Mouse (Mus musculus) bone marrow macrophage, adult 2 months (primary cell): ENCODE measurements around the gene Gm10639. TPM values are rescaled to one million over a fixed set of nuclear protein-coding genes. Genes with fewer than 3 reads are reported as not detected.
"Not testable (repeated sequence)": the region's sequence is repeated elsewhere in the genome, so short reads cannot be mapped to it uniquely, and the experiment has no call there.

ENCODE experiments used
- H3K27ac ChIP-seq: 2 replicates; pipeline ENCODE4 v1.5.1; 2012; ENCODE audit warnings: low read depth, low read length; ENCODE audit not compliant: insufficient read depth
- H3K4me1 ChIP-seq: 2 replicates; pipeline ENCODE4 v1.6.1; 2012; ENCODE audit warnings: low read length; ENCODE audit not compliant: control insufficient read depth, insufficient read depth
- H3K4me3 ChIP-seq: 2 replicates; pipeline ENCODE4 v1.5.1; 2012; ENCODE audit warnings: mild to moderate bottlenecking, low read length, moderate library complexity; ENCODE audit not compliant: insufficient read depth
- CTCF ChIP-seq: IDR thresholded peaks from 2 replicates; pipeline ENCODE4 v1.5.1; 2012; ENCODE audit warnings: low read depth, mild to moderate bottlenecking, low read length, moderate library complexity
- POLR2A ChIP-seq: IDR thresholded peaks from 2 replicates; pipeline ENCODE4 v1.6.1; 2012; ENCODE audit warnings: mild to moderate bottlenecking, low read depth, low read length, borderline replicate concordance
- polyA plus RNA-seq: library from polyadenylated mRNA; stranded (reverse); fragments of >200 nt; gene quantifications from 2 replicates; pipeline ENCODE4 v1.2.4, GENCODE M21; 2012; ENCODE audit not compliant: missing spikeins, insufficient read depth, insufficient read length

Gene Gm10639
- polyA plus RNA-seq, result not detected in 2 replicates

DNA sequence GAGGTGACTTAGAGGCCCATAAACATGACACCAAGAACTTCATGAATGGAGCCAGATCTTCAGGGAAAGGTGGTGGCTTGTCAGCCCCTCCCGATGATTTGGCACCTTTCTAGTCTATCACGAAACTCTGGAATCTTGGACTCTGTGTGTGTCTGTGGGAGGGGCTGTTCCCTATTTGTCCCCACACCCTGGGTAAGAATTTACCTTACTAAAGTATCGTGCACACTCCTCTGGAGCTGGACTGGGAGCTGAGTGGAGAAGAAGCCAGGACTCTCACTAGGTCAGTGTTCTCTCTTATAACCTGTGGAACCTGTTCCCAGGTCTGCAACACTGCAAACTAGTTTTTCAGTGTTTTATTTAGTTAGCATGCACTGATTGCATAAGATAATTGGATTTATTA is at the start of gene Gm10639:
TSS of gene Gm10639 (plus strand) at position 201 of the 400 bp plus-strand sequence.
- H3K4me1 ChIP-seq, H3K4me3 ChIP-seq, H3K27ac ChIP-seq: not testable (repeated sequence)

DNA sequence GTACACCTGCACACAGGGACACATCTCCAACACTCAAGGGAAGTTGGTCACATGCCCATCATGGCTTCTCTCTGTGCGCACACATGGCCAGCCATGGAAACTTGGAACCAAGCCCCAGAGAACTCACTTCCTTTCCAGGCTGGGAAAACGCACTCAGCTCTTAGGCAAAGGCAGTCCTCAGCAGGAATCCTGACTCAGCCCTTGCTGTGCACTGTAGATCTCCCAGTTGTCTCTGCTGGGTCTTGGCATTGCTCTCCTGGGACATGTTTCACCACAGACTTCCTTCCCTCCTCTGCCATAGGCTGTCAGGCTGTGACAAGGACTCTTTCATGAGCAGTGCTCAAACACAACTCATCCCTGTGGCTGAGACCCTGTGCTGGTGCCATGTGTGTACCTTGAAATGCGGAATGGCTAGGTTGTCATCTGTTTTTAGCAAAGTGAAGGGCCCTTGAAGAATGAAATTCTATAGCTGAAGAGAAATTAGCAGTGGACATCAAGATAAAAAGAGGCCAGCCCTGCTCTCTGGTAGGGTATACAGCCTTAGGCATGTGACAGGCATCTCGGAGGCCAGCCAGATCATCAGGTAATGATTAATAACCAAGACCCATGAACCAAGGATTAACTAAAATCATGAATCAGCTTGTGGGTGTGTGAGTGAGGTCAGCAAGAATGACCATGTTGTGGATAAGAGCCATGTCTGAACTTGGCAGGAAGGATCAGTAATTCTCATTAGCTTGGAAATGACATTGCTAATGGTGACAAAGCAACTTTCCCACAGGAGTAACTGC is 33.8 kb upstream of the Gm10639 start:
- not testable (repeated sequence) for H3K4me1 ChIP-seq, H3K4me3 ChIP-seq, H3K27ac ChIP-seq

GRCm38 (mm10) chr9:78256914-78257313 is 32.8 kb upstream of the Gm10639 start, which contains the start of gene Gm3776:
Gene Gm3776 (plus strand): TSS chr9:78257129.
- H3K4me1 ChIP-seq, H3K4me3 ChIP-seq, H3K27ac ChIP-seq: not testable (repeated sequence)

- not testable (repeated sequence) for H3K4me3 ChIP-seq, H3K4me1 ChIP-seq, H3K27ac ChIP-seq
These were observed 30.0 kb upstream of the Gm10639 start for GRCm38 (mm10) chr9:78259688-78260087.

DNA sequence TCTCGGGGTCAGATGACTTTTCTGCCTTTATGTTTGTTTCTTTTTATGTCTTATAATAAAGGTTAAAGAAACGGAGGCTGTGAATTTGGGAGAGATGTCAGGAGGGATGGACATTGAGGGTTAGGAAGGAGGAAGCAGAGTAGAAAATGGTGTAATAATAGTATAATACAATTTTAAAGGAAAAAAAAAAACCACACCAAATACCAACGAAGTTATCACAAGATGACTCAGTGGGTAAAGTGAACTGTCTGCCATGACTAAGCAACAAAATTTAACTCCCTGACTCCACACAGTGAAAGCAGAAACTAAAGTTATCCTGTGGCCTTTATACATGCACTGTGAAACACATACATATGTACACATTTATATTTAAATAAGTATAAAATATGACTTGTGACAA is 18.8 kb upstream of the Gm10639 start:
- H3K4me3 ChIP-seq, H3K27ac ChIP-seq, H3K4me1 ChIP-seq: not testable (repeated sequence)

- H3K4me1 ChIP-seq, H3K4me3 ChIP-seq, H3K27ac ChIP-seq: not testable (repeated sequence)
These were observed 7.6 kb upstream of the Gm10639 start for GRCm38 (mm10) chr9:78282002-78282711.

DNA sequence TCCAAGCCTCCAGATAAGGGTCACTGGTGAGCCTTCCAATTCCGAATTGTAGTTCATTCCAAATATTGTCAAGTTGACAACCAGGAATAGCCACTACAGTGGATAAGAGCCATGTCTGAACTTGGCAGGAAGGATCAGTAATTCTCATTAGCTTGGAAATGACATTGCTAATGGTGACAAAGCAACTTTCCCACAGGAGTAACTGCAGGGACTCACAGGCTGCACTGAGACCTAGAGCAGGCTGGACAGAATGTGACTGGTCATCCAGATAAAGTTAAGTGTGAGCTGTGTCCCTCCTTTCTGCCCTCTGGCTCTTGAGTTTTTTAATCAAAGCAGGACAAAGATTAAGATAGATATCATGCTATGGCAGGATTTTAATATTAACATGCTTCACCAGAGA is 660 bp upstream of the Gm10639 start:
- not testable (repeated sequence) for H3K4me3 ChIP-seq, H3K4me1 ChIP-seq, H3K27ac ChIP-seq

DNA sequence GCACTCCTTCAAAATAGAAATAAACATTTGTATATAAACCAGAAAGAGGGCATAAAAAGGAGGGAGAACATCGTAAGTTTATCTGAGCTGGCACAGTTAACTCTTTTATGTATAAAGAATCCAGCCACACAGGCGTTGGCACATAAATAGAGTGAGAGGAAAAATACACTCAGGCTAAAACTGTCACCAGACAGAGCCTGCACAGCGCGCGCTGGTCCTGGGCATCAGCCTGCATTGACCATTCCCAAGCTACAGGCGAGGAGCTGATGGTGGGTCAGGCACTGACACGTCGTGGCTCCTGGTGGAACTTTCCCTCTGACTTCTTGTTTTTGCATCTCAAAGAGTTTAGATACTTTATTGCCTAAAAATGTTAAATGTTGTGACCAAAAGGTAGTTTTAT is 2.7 kb downstream of the Gm10639 start:
- not testable (repeated sequence) for H3K4me3 ChIP-seq, H3K4me1 ChIP-seq, H3K27ac ChIP-seq

DNA sequence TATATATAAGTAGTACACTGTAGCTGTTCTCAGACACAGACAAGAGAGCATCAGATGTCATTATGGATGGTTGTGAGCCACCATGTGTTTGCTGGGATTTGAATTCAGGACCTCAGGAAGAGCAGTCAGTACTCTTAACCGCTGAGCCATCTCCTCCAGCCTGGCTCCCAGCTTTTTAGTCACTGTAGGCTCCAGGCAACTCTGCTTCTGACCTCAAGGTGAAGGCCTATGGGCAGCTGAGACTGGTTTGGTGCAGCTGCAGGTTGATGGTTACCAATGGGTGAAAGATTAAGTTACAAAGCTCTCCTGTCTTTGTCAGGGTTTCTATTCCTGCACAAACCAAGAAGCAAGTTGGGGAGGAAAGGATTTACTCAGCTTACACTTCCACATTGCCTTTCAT is 4.0 kb downstream of the Gm10639 start:
- not testable (repeated sequence) for H3K27ac ChIP-seq

GRCm38 (mm10) chr9:78294781-78295180 is 5.1 kb downstream of the Gm10639 start:
- H3K27ac ChIP-seq, H3K4me3 ChIP-seq, H3K4me1 ChIP-seq: not testable (repeated sequence)

More for the DNA sequence above, 4.0 kb downstream of the Gm10639 start:
- H3K4me3 ChIP-seq, H3K4me1 ChIP-seq: not testable (repeated sequence)

GRCm38 (mm10) chr9:78296089-78296488 is 6.4 kb downstream of the Gm10639 start:
- peak; percentile 44; the same call in 1 of the 2 replicates for TF ChIP-seq CTCF
- H3K4me1 ChIP-seq, H3K4me3 ChIP-seq, H3K27ac ChIP-seq: not testable (repeated sequence)

GRCm38 (mm10) chr9:78298232-78298631 is 8.5 kb downstream of the Gm10639 start:
- H3K4me3 ChIP-seq, result no peak overlapping the region
- no peaks in the 10 kb centered on the region for H3K4me1 ChIP-seq
- H3K27ac ChIP-seq, result no peak overlapping the region
- TF ChIP-seq POLR2A (no peak), CTCF (no peak)

- not testable (repeated sequence) for H3K27ac ChIP-seq, H3K4me1 ChIP-seq, H3K4me3 ChIP-seq
These were observed 9.4 kb downstream of the Gm10639 start for GRCm38 (mm10) chr9:78299143-78299542.

GRCm38 (mm10) chr9:78308122-78308521 is 18.4 kb downstream of the Gm10639 start:
- H3K4me1 ChIP-seq, H3K4me3 ChIP-seq, H3K27ac ChIP-seq: not testable (repeated sequence)
